Mouse (Mus musculus): ENCODE results near the gene Gbx1. TPM values are rescaled to one million over a fixed set of nuclear protein-coding genes. Genes with fewer than 3 reads are reported as not detected.
A peak's percentile ranks its signal among the peaks of the same experiment; 100 is the strongest.

The Gbx1 gene
- total and polyA plus RNA-seq, 2 experiments from 2014 or later: not detected

DNA sequence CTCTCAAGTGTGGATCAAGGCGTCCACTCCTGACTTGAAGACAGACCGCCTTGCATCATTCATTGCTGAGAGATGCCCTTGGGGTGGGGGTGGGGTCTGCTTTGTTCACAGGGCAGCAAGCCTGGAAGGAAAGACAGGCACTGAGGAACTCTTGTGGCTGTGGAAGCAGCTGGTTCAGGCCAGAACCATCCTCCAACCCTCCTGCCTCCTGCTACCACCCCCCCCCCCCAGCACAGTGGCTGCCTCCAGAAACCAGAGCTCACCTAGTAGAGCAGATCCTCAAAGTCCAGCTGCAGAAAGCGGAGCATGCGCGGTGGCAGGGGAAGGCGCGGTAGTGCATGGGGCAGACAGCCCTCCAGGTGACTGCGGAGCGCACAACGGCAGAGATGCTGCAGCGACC lies 6.4 kb upstream of the Gbx1 start:
- peaks cover 25% of the 10 kb centered on the region for H3K27me3 ChIP-seq (ENCODE audit: control insufficient read depth, insufficient read depth, low read length)
- 69% methylated on average over 11 of the region's 11 CpGs for WGBS
- TF ChIP-seq CTCF (IDR thresholded peaks at IDR 0.05; ENCODE audit: low read depth) (no peak), EP300 (IDR thresholded peaks at IDR 0.05; ENCODE audit: low read depth) (no peak)
- no peak overlapping the region for H3K9ac ChIP-seq (replicated peaks; ENCODE audit: low read depth, low read length)
- no peak overlapping the region for H3K4me2 ChIP-seq (ENCODE audit: low read depth, low read length)
- DNase-seq (ENCODE audit: low spot score): no peak
- H3K36me3 ChIP-seq (replicated peaks; ENCODE audit: control insufficient read depth, insufficient read depth, low read length): peaks cover 12% of the 10 kb centered on the region; the same call in 1 of the 2 replicates
- H3K9me3 ChIP-seq (replicated peaks; ENCODE audit: control insufficient read depth, low read length): no peaks in the 10 kb centered on the region
- ATAC-seq (ENCODE audit: insufficient read depth, low read depth): no peak
- no peak overlapping the region for H3K27ac ChIP-seq (ENCODE audit: low read depth)
- H3K4me1 ChIP-seq (ENCODE audit: control insufficient read depth, insufficient read depth): no peaks in the 10 kb centered on the region
- H3K4me3 ChIP-seq (ENCODE audit: low read depth, low read length): no peak overlapping the region

GRCm38 (mm10) chr5:24530042-24530689 lies 3.2 kb upstream of the Gbx1 start:
- peak; percentile 70 for ATAC-seq (ENCODE audit: insufficient read depth, low read depth)
- no peak overlapping the region for H3K4me3 ChIP-seq (ENCODE audit: low read depth, low read length)
- 21% methylated on average over 24 of the region's 24 CpGs for WGBS
- H3K27me3 ChIP-seq (ENCODE audit: control insufficient read depth, insufficient read depth, low read length): peaks cover 56% of the 10 kb centered on the region
- H3K36me3 ChIP-seq (replicated peaks; ENCODE audit: control insufficient read depth, insufficient read depth, low read length): peaks cover 12% of the 10 kb centered on the region; the same call in 1 of the 2 replicates
- H3K9me3 ChIP-seq (replicated peaks; ENCODE audit: control insufficient read depth, low read length): no peaks in the 10 kb centered on the region
- DNase-seq (ENCODE audit: low spot score): peak; percentile 86
- H3K27ac ChIP-seq (ENCODE audit: low read depth): no peak overlapping the region
- no peak for TF ChIP-seq EP300 (IDR thresholded peaks at IDR 0.05; ENCODE audit: low read depth)
- TF ChIP-seq CTCF (IDR thresholded peaks at IDR 0.05; ENCODE audit: low read depth): peak; percentile 100
- no peak overlapping the region for H3K4me2 ChIP-seq (ENCODE audit: low read depth, low read length)
- H3K9ac ChIP-seq (replicated peaks; ENCODE audit: low read depth, low read length): no peak overlapping the region
- H3K4me1 ChIP-seq (ENCODE audit: control insufficient read depth, insufficient read depth): 0 out of 2 replicates have a peak, but pooled peaks cover 6% of the 10 kb centered on the region

DNA sequence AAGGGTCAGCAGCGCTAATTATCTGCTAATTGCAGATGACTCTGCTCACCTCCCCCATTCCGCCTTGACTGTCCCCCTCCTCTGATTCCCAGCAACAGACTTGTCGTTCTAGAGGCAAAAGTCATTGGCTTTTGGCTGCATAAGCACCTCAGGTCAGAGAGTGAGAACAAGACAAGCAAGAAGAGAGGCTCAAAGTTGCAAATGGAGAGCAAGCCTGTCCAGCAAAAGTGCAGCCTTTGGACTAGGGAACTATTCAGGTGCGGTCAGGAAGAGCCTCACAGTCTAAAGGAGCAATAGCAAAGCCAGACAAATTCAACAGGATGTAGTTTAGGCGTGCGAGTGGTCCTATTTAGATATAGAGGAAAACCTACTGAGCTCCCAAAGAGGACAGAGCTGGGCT lies 778 bp upstream of the Gbx1 start:
- Histone ChIP-seq H3K27me3 (ENCODE audit: control insufficient read depth, insufficient read depth, low read length) (peaks cover 80% of the 10 kb centered on the region), H3K9me3 (replicated peaks; ENCODE audit: control insufficient read depth, low read length) (no peaks in the 10 kb centered on the region), H3K4me3 (ENCODE audit: low read depth, low read length) (no peak overlapping the region), H3K4me2 (ENCODE audit: low read depth, low read length) (no peak overlapping the region), H3K27ac (ENCODE audit: low read depth) (no peak overlapping the region), H3K36me3 (replicated peaks; ENCODE audit: control insufficient read depth, insufficient read depth, low read length) (peaks cover 5% of the 10 kb centered on the region; the same call in 1 of the 2 replicates), H3K9ac (replicated peaks; ENCODE audit: low read depth, low read length) (no peak overlapping the region), H3K4me1 (ENCODE audit: control insufficient read depth, insufficient read depth) (0 out of 2 replicates have a peak, but pooled peaks cover 6% of the 10 kb centered on the region)
- ATAC-seq (ENCODE audit: insufficient read depth, low read depth) (no peak), DNase-seq (ENCODE audit: low spot score) (no peak)
- TF ChIP-seq CTCF (IDR thresholded peaks at IDR 0.05; ENCODE audit: low read depth) (no peak), EP300 (IDR thresholded peaks at IDR 0.05; ENCODE audit: low read depth) (no peak)
- WGBS: 20% methylated on average over 6 of the region's 6 CpGs

GRCm38 (mm10) chr5:24526190-24526888 lies 663 bp downstream of the Gbx1 start:
- Histone ChIP-seq H3K27ac (ENCODE audit: low read depth) (no peak overlapping the region), H3K36me3 (replicated peaks; ENCODE audit: control insufficient read depth, insufficient read depth, low read length) (no peaks in the 10 kb centered on the region), H3K27me3 (ENCODE audit: control insufficient read depth, insufficient read depth, low read length) (peaks cover 91% of the 10 kb centered on the region), H3K4me1 (ENCODE audit: control insufficient read depth, insufficient read depth) (0 out of 2 replicates have a peak, but pooled peaks cover 6% of the 10 kb centered on the region), H3K9ac (replicated peaks; ENCODE audit: low read depth, low read length) (no peak overlapping the region), H3K4me2 (ENCODE audit: low read depth, low read length) (peak overlapping the region; percentile 70), H3K4me3 (ENCODE audit: low read depth, low read length) (peak overlapping the region; percentile 41), H3K9me3 (replicated peaks; ENCODE audit: control insufficient read depth, low read length) (no peaks in the 10 kb centered on the region)
- WGBS: under 1% methylated on average over 58 of the region's 109 CpGs
- ATAC-seq (ENCODE audit: insufficient read depth, low read depth) (peak; percentile 27; the same call in 1 of the 2 replicates), DNase-seq (ENCODE audit: low spot score) (no peak)
- no peak for TF ChIP-seq EP300 (IDR thresholded peaks at IDR 0.05; ENCODE audit: low read depth)

- TF ChIP-seq EP300 (IDR thresholded peaks at IDR 0.05; ENCODE audit: low read depth): no peak
- no peak for TF ChIP-seq CTCF (IDR thresholded peaks at IDR 0.05; ENCODE audit: low read depth)
- Histone ChIP-seq H3K9me3 (replicated peaks; ENCODE audit: control insufficient read depth, low read length) (no peaks in the 10 kb centered on the region), H3K36me3 (replicated peaks; ENCODE audit: control insufficient read depth, insufficient read depth, low read length) (no peaks in the 10 kb centered on the region), H3K9ac (replicated peaks; ENCODE audit: low read depth, low read length) (no peak overlapping the region), H3K4me1 (ENCODE audit: control insufficient read depth, insufficient read depth) (0 out of 2 replicates have a peak, but pooled peaks cover 6% of the 10 kb centered on the region), H3K4me2 (ENCODE audit: low read depth, low read length) (peak overlapping the region; percentile 70), H3K4me3 (ENCODE audit: low read depth, low read length) (peak overlapping the region; percentile 41), H3K27ac (ENCODE audit: low read depth) (no peak overlapping the region), H3K27me3 (ENCODE audit: control insufficient read depth, insufficient read depth, low read length) (peaks cover 87% of the 10 kb centered on the region)
- 4% methylated on average over 34 of the region's 34 CpGs for WGBS
- no peak for DNase-seq (ENCODE audit: low spot score)
- ATAC-seq (ENCODE audit: insufficient read depth, low read depth): no peak
Measured at GRCm38 (mm10) chr5:24525360-24526189, 1.4 kb downstream of the Gbx1 start.
